Comparison of ENCODE assay signal across 8 mouse cellular contexts in the genomic region with DNA sequence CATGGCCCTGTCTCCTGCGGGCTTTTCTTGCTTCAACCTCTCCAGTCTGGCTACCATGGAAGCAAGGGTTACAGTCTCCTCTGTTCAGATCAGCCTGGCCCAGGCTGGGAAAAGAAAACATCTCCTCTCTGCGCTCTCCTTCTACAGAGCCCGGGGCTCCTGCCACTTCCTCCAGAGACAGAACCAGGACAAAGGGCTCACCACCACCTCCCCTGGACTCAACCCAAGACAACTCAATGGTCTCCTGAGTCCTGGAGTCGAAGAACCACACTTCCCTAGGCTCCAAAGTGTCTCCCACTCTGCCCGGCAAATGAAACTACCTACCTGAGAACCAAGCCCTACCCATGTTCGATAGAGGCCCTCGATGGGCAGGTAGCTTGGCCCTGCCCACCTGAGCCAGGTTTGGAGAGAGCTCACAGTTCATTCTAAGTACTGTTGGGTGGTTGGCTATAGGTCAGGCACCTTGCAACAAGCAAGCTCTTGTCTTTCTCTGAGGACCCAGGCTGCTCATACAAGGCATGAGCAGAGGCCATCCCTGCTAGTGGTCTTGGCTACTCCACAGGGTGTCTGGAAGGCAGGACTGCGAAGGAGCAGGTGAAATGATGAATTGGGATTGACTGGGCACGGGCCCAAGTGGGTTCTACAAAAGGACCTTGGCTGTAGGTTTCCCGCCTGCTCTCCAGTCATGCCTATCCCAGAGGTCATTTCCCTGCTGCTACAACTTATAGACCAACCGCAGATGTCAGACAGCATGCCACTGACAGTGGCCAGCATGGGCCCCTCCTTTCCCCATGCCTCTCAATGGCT. TPM values are rescaled to one million over a fixed set of nuclear protein-coding genes. Genes with fewer than 3 reads are reported as not detected.
A peak's percentile ranks its signal among the peaks of the same experiment; 100 is the strongest.
DNase-seq lines count a peak whose midpoint lies in the region; ATAC-seq and TF ChIP-seq lines count a peak whose summit lies in the region.

No protein-coding gene starts in this region.

- peak; percentile 73 for DNase-seq in cerebellum, adult 9-11 months
- DNase-seq in neural tube, embryonic 11.5 days (ENCODE audit: low spot score), result no peak
- DNase-seq in neural tube, embryonic 10.5 days (ENCODE audit: extremely low spot score, low spot score), result no peak
- DNase-seq in stomach, postnatal 0 days (ENCODE audit: low spot score), result peak; percentile 56
- DNase-seq in adrenal gland, postnatal 25 days, result no peak
- DNase-seq in thymus, postnatal 25 days, result no peak

- TF ChIP-seq EP300 in stomach, postnatal 0 days (optimal IDR thresholded peaks at IDR 0.05), result no peak

- no peak for TF ChIP-seq CTCF in stomach, postnatal 0 days (IDR thresholded peaks at IDR 0.05; ENCODE audit: low read depth)

- no peak overlapping the region for H3K4me3 ChIP-seq in neural tube, embryonic 11.5 days (ENCODE audit: low read depth, low read length)
- no peak overlapping the region for H3K4me3 ChIP-seq in limb, embryonic 13.5 days
- no peak overlapping the region for H3K4me3 ChIP-seq in stomach, postnatal 0 days (ENCODE audit: low read depth, low read length)

- no peaks in the 10 kb centered on the region for H3K9me3 ChIP-seq in neural tube, embryonic 11.5 days (ENCODE audit: control insufficient read depth, low read length)
- H3K9me3 ChIP-seq in limb, embryonic 13.5 days, result no peaks in the 10 kb centered on the region
- no peaks in the 10 kb centered on the region for H3K9me3 ChIP-seq in stomach, postnatal 0 days (ENCODE audit: control insufficient read depth, low read length)

- peaks cover 6% of the 10 kb centered on the region; the same call in 1 of the 2 replicates for H3K4me1 ChIP-seq in neural tube, embryonic 11.5 days (ENCODE audit: control insufficient read depth, insufficient read depth, low read length)
- H3K4me1 ChIP-seq in limb, embryonic 13.5 days, result peaks cover 99% of the 10 kb centered on the region
- H3K4me1 ChIP-seq in stomach, postnatal 0 days (replicated peaks; ENCODE audit: control insufficient read depth, insufficient read depth), result peaks cover 27% of the 10 kb centered on the region

- WGBS in neural tube, embryonic 11.5 days, result 76% methylated on average over 11 of the region's 11 CpGs
- WGBS in limb, embryonic 13.5 days, result 74% methylated on average over 11 of the region's 11 CpGs
- WGBS in stomach, postnatal 0 days, result 44% methylated on average over 11 of the region's 11 CpGs

- peak overlapping the region; percentile 20; the same call in 1 of the 2 replicates for H3K9ac ChIP-seq in neural tube, embryonic 11.5 days (ENCODE audit: low read length)
- peak overlapping the region; percentile 39; the same call in 1 of the 2 replicates for H3K9ac ChIP-seq in limb, embryonic 13.5 days
- H3K9ac ChIP-seq in stomach, postnatal 0 days (ENCODE audit: low read length), result peak overlapping the region; percentile 47

- peaks cover 46% of the 10 kb centered on the region for H3K27me3 ChIP-seq in neural tube, embryonic 11.5 days (ENCODE audit: control insufficient read depth, insufficient read depth, low read length)
- 0 out of 2 replicates have a peak, but pooled peaks cover 6% of the 10 kb centered on the region for H3K27me3 ChIP-seq in limb, embryonic 13.5 days
- H3K27me3 ChIP-seq in stomach, postnatal 0 days (ENCODE audit: control insufficient read depth, insufficient read depth, low read length), result no peaks in the 10 kb centered on the region

- no peak for ATAC-seq in cerebellum, adult (ENCODE audit: insufficient number of reproducible peaks, low FRiP score, low TSS enrichment)
- no peak for ATAC-seq in neural tube, embryonic 11.5 days (ENCODE audit: insufficient read depth, low FRiP score, low TSS enrichment)
- ATAC-seq in limb, embryonic 13.5 days (ENCODE audit: low FRiP score, low read depth), result no peak
- ATAC-seq in stomach, postnatal 0 days (ENCODE audit: low FRiP score, low TSS enrichment), result peak; percentile 33; the same call in 1 of the 2 replicates

- H3K36me3 ChIP-seq in neural tube, embryonic 11.5 days (ENCODE audit: control insufficient read depth, insufficient read depth, low read length), result no peaks in the 10 kb centered on the region
- H3K36me3 ChIP-seq in limb, embryonic 13.5 days, result peaks cover 56% of the 10 kb centered on the region
- no peaks in the 10 kb centered on the region; the same call in 1 of the 2 replicates for H3K36me3 ChIP-seq in stomach, postnatal 0 days (ENCODE audit: control insufficient read depth, insufficient read depth, low read length)

- H3K27ac ChIP-seq in neural tube, embryonic 11.5 days (ENCODE audit: low read depth, low read length), result no peak overlapping the region
- peak overlapping the region; percentile 52; the same call in 1 of the 2 replicates for H3K27ac ChIP-seq in limb, embryonic 13.5 days
- peak overlapping the region; percentile 88 for H3K27ac ChIP-seq in stomach, postnatal 0 days (replicated peaks)

- no peak overlapping the region for H3K4me2 ChIP-seq in neural tube, embryonic 11.5 days (ENCODE audit: low read depth)
- no peak overlapping the region for H3K4me2 ChIP-seq in limb, embryonic 13.5 days (replicated peaks)
- 0 out of 2 replicates have a peak overlapping the region, but pooled peaks have one; percentile 23 for H3K4me2 ChIP-seq in stomach, postnatal 0 days (replicated peaks; ENCODE audit: low read depth)

RNA-seq across cellular contexts. Expression of gene G430095P16Rik, which starts 8.8 kb away (rescaled TPM):
- 0.84 and 1.8 TPM in 2 replicates for polyA plus RNA-seq in neural tube, embryonic 11.5 days (2014; fragmentation: Nextera tagmentation; extraction: Ambion mirVana)
- 7.1 and 9.8 TPM in 2 replicates for polyA plus RNA-seq in limb, embryonic 13.5 days (2015; fragmentation: Nextera tagmentation; extraction: Ambion mirVana)
- 1.7 and 2.0 TPM in 2 replicates for polyA plus RNA-seq in stomach, postnatal 0 days (2015; fragmentation: Nextera tagmentation; extraction: Ambion mirVana)
- not detected in 2 replicates for total RNA-seq in adrenal gland, postnatal 25 days (2021)

RNA-seq across cellular contexts. Expression of gene Lyl1, which starts 30.3 kb away (rescaled TPM):
- 4.6 and 5.3 TPM in 2 replicates for polyA plus RNA-seq in neural tube, embryonic 11.5 days (2014; fragmentation: Nextera tagmentation; extraction: Ambion mirVana)
- 4.1 and 4.9 TPM in 2 replicates for polyA plus RNA-seq in limb, embryonic 13.5 days (2015; fragmentation: Nextera tagmentation; extraction: Ambion mirVana)
- 4.0 and 4.3 TPM in 2 replicates for polyA plus RNA-seq in stomach, postnatal 0 days (2015; fragmentation: Nextera tagmentation; extraction: Ambion mirVana)
- 3.1 and 3.8 TPM in 2 replicates for total RNA-seq in adrenal gland, postnatal 25 days (2021)

RNA-seq across cellular contexts. Expression of gene Nacc1, which starts 43.9 kb away (rescaled TPM):
- 26.2 and 27.0 TPM in 2 replicates for polyA plus RNA-seq in neural tube, embryonic 11.5 days (2014; fragmentation: Nextera tagmentation; extraction: Ambion mirVana)
- 15.0 and 15.2 TPM in 2 replicates for polyA plus RNA-seq in limb, embryonic 13.5 days (2015; fragmentation: Nextera tagmentation; extraction: Ambion mirVana)
- 6.8 and 8.3 TPM in 2 replicates for polyA plus RNA-seq in stomach, postnatal 0 days (2015; fragmentation: Nextera tagmentation; extraction: Ambion mirVana)
- 73.9 and 76.0 TPM in 2 replicates for total RNA-seq in adrenal gland, postnatal 25 days (2021)

RNA-seq across cellular contexts. Expression of gene Trmt1, which starts 45.5 kb away (rescaled TPM):
- 60.4 and 60.6 TPM in 2 replicates for polyA plus RNA-seq in neural tube, embryonic 11.5 days (2014; fragmentation: Nextera tagmentation; extraction: Ambion mirVana)
- polyA plus RNA-seq in limb, embryonic 13.5 days (2015; fragmentation: Nextera tagmentation; extraction: Ambion mirVana), result 70.8 and 72.7 TPM in 2 replicates
- 45.1 and 49.9 TPM in 2 replicates for polyA plus RNA-seq in stomach, postnatal 0 days (2015; fragmentation: Nextera tagmentation; extraction: Ambion mirVana)
- 75.1 and 83.9 TPM in 2 replicates for total RNA-seq in adrenal gland, postnatal 25 days (2021)

Comparison
In these comparisons a context has a peak if more than half of its experiments do, and no peak if none do; other contexts are left out.
1. DNase-seq: peak in cerebellum, adult 9-11 months (single experiment) and stomach, postnatal 0 days (single experiment); none in neural tube, embryonic 11.5 days (single experiment), neural tube, embryonic 10.5 days (single experiment), adrenal gland, postnatal 25 days (single experiment) and thymus, postnatal 25 days (single experiment).
2. Peak in every context shown above with its lines, with median percentiles within 50 percentile points of each other: H3K9ac ChIP-seq.